Mouse (Mus musculus) limb, embryonic 11.5 days (tissue): ENCODE measurements around the gene Chchd1. TPM values are rescaled to one million over a fixed set of nuclear protein-coding genes. Genes with fewer than 3 reads are reported as not detected.
A peak's percentile ranks its signal among the peaks of the same experiment; 100 is the strongest.

Experiments used
- ATAC-seq: fragments of 200-750 bp; cut with Nextera tagmentation; 2 replicates; pipeline ENCODE4 v1.8.0; 2017; ENCODE audit warnings: low read depth; ENCODE audit not compliant: insufficient number of reproducible peaks, low FRiP score, low TSS enrichment
- DNase-seq: peaks from one replicate; pipeline ENCODE4 v3.0.0-alpha.2; 2015; ENCODE audit warnings: low spot score
- H3K27ac ChIP-seq: fragments of 300-500 bp; sonication (generic); replicated peaks from 2 replicates; pipeline ENCODE4 v1.5.1; 2014; ENCODE audit warnings: low read depth, mild to moderate bottlenecking, low read length
- H3K27me3 ChIP-seq: fragments of 300-500 bp; sonication (generic); 2 replicates; pipeline ENCODE4 v1.6.1; 2014; ENCODE audit warnings: mild to moderate bottlenecking, low read length, mixed read lengths; ENCODE audit not compliant: control insufficient read depth, insufficient read depth
- H3K36me3 ChIP-seq: fragments of 300-500 bp; sonication (generic); 2 replicates; pipeline ENCODE4 v1.6.1; 2014; ENCODE audit warnings: mild to moderate bottlenecking, low read length, moderate library complexity, mixed read lengths; ENCODE audit not compliant: control insufficient read depth, insufficient read depth
- H3K4me1 ChIP-seq: fragments of 300-500 bp; sonication (generic); 2 replicates; pipeline ENCODE4 v1.6.1; 2014; ENCODE audit warnings: low read length, mixed read lengths; ENCODE audit not compliant: control insufficient read depth, insufficient read depth
- H3K4me2 ChIP-seq: fragments of 300-500 bp; sonication (generic); 2 replicates; pipeline ENCODE4 v1.6.1; 2014; ENCODE audit warnings: low read depth, mild to moderate bottlenecking, moderate library complexity; ENCODE audit not compliant: severe bottlenecking
- H3K4me3 ChIP-seq: fragments of 300-500 bp; sonication (generic); 2 replicates; pipeline ENCODE4 v1.5.1; 2014; ENCODE audit warnings: low read depth, low read length
- H3K9ac ChIP-seq: fragments of 300-500 bp; sonication (generic); 2 replicates; pipeline ENCODE4 v1.6.1; 2014; ENCODE audit warnings: mild to moderate bottlenecking, low read length
- H3K9me3 ChIP-seq: fragments of 300-500 bp; sonication (generic); 2 replicates; pipeline ENCODE4 v1.6.1; 2016; ENCODE audit warnings: low read length; ENCODE audit not compliant: control insufficient read depth
- WGBS: fragments of 180-500 bp; shearing (Covaris S2); extraction: QIAGEN DNeasy Blood & Tissue Kit; methylation state at CpG from one replicate; pipeline ENCODE4 v1.1.7; 2014; 5-methylcytosine and 5-hydroxymethylcytosine counted together
- polyA plus RNA-seq: library from polyadenylated mRNA; unstranded; fragments of >200 nt; fragmentation: Nextera tagmentation; extraction: Ambion mirVana; gene quantifications from 2 replicates; pipeline ENCODE4 v1.2.1, GENCODE M21; 2014

Chchd1 gene
- polyA plus RNA-seq, 1 experiment from 2014 or later: 254 TPM

- WGBS: 90% methylated on average over 12 of the region's 12 CpGs
- H3K4me3 ChIP-seq: no peak overlapping the region
- ATAC-seq: no peak
- no peaks in the 10 kb centered on the region for H3K27me3 ChIP-seq
- H3K9me3 ChIP-seq: no peaks in the 10 kb centered on the region
- H3K36me3 ChIP-seq: peaks cover 54% of the 10 kb centered on the region
- no peaks in the 10 kb centered on the region for H3K4me1 ChIP-seq
- H3K4me2 ChIP-seq: no peak overlapping the region
- no peak overlapping the region for H3K9ac ChIP-seq
- no peak overlapping the region for H3K27ac ChIP-seq
- DNase-seq: no peak
Measured at GRCm38 (mm10) chr14:20723006-20723405, 20.2 kb downstream of the Chchd1 start.

GRCm38 (mm10) chr14:20724043-20724442, 21.2 kb downstream of the Chchd1 start:
- Histone ChIP-seq H3K9me3 (no peaks in the 10 kb centered on the region), H3K9ac (no peak overlapping the region), H3K4me2 (no peak overlapping the region), H3K27me3 (no peaks in the 10 kb centered on the region), H3K36me3 (peaks cover 57% of the 10 kb centered on the region), H3K27ac (no peak overlapping the region), H3K4me1 (no peaks in the 10 kb centered on the region), H3K4me3 (no peak overlapping the region)
- peak; percentile 77 for DNase-seq
- ATAC-seq: no peak
- WGBS: 42% methylated on average over 5 of the region's 5 CpGs

GRCm38 (mm10) chr14:20725660-20726339, 23.0 kb downstream of the Chchd1 start:
- no peak for ATAC-seq
- Histone ChIP-seq H3K4me3 (no peak overlapping the region), H3K36me3 (peaks cover 57% of the 10 kb centered on the region)

GRCm38 (mm10) chr14:20729871-20730270, 27.1 kb downstream of the Chchd1 start:
- H3K4me2 ChIP-seq: no peak overlapping the region

More at GRCm38 (mm10) chr14:20725660-20726339, 23.0 kb downstream of the Chchd1 start:
- WGBS: 79% methylated on average over 6 of the region's 6 CpGs
- no peak overlapping the region for H3K4me2 ChIP-seq
- no peak for DNase-seq
- H3K9me3 ChIP-seq: no peaks in the 10 kb centered on the region
- no peak overlapping the region for H3K9ac ChIP-seq
- H3K4me1 ChIP-seq: no peaks in the 10 kb centered on the region
- H3K27ac ChIP-seq: no peak overlapping the region
- H3K27me3 ChIP-seq: no peaks in the 10 kb centered on the region

DNA sequence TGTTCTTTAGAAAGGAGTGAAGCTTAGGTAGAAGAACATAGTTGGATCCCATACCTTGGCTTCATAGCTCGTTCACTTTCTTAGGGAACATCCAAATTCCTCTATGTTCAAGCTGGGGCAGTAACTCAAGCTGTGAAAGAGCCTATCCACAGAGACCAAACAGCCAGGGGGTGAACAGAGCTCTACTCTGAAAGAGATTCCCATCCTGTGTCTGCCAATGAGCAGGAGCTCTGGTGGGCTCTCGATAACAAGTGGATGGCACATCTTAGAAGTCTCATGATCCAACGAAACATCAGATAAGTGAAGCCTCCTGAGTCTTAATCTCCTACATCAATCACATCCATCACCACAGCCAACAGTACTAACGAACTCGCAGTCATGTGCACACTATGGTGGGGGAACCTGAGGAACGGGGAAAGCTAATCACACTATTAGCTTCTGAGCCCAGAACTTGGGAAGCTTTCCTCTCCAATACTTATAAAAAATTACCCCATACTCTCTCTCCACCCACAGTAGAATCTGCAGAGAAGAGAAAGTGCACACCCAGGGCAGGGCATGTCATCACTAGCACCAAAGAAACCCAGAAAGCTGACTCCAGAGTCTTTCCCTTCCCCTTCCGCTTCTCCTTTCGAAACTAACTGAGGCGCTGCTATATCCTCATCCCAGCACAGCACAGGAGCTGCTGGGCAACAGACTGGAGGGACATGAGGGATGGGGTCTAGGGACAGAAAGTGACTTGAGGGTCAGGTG, 28.2 kb downstream of the Chchd1 start:
- H3K4me1 ChIP-seq: peaks cover 11% of the 10 kb centered on the region; the same call in 1 of the 2 replicates
- no peaks in the 10 kb centered on the region for H3K9me3 ChIP-seq
- 85% methylated on average over 9 of the region's 9 CpGs for WGBS
- no peak overlapping the region for H3K27ac ChIP-seq
- H3K36me3 ChIP-seq: peaks cover 28% of the 10 kb centered on the region
- no peak overlapping the region for H3K9ac ChIP-seq
- DNase-seq (no peak), ATAC-seq (no peak)
- H3K4me3 ChIP-seq: no peak overlapping the region
- H3K27me3 ChIP-seq: no peaks in the 10 kb centered on the region
- no peak overlapping the region for H3K4me2 ChIP-seq

More at GRCm38 (mm10) chr14:20729871-20730270, 27.1 kb downstream of the Chchd1 start:
- no peak overlapping the region for H3K4me3 ChIP-seq
- no peaks in the 10 kb centered on the region for H3K9me3 ChIP-seq
- H3K27me3 ChIP-seq: no peaks in the 10 kb centered on the region
- no peak overlapping the region for H3K9ac ChIP-seq
- H3K27ac ChIP-seq: no peak overlapping the region
- H3K36me3 ChIP-seq: peaks cover 32% of the 10 kb centered on the region
- H3K4me1 ChIP-seq: peaks cover 9% of the 10 kb centered on the region; the same call in 1 of the 2 replicates
- ATAC-seq: no peak
- DNase-seq: no peak
- WGBS: 95% methylated on average over 9 of the region's 9 CpGs

GRCm38 (mm10) chr14:20733041-20733951, 30.5 kb downstream of the Chchd1 start:
- DNase-seq: no peak
- 50% methylated on average over 12 of the region's 12 CpGs for WGBS
- Histone ChIP-seq H3K4me2 (peak overlapping the region; percentile 88), H3K36me3 (peaks cover 23% of the 10 kb centered on the region; the same call in 1 of the 2 replicates), H3K9me3 (no peaks in the 10 kb centered on the region), H3K4me1 (peaks cover 11% of the 10 kb centered on the region; the same call in 1 of the 2 replicates), H3K4me3 (peak overlapping the region; percentile 90), H3K27ac (no peak overlapping the region), H3K27me3 (no peaks in the 10 kb centered on the region), H3K9ac (peak overlapping the region; percentile 89)
- no peak for ATAC-seq

DNA sequence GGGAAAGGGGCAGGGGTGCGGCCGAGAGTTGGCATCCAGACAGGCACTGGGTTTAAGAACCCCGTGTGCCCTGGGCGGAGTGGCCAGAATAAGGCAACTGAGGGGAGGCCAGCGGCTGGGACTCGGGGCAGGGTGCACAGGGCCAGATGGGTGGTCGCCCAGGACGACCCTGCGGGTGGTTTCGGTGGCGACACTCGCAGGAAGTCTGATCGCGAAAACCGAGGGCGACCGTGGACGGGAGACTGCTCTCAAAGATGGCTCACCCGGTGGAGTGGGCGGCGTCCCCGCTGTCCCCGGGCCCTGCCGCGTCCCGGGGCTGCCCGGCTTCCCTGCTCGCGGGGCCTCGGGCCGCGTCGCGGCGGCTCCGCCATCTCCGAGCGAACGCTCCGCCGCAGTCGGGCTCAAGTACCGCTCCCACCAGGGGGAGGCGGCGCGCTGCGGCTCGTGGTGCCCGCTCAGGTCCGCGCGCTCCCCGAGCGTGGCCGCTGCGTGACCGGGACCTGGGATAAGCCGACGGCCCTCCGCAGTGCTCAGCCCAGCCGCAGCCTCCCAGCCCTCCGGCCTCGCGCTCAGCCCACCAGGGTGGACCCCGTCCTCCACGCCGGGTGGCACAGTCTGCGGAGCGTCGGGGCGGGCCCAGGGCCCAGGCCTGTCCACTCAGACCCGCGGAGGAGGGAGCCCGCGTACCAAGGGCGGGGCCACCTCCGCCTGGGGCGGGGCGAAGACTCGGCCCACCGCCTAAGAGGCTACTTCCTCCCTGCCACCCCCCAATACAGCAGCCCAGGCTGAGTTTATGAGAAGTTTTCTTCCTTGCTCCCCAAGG, 31.4 kb downstream of the Chchd1 start, which contains the start of gene Ndst2:
Gene Ndst2, minus strand, starts transcription at position 611 of the 823 bp plus-strand sequence.
- H3K9ac ChIP-seq: peak within 1 kb of the TSS; percentile 89
- WGBS: under 1% methylated on average over 70 of the region's 81 CpGs
- peaks cover 21% of the 10 kb centered on the region; the same call in 1 of the 2 replicates for H3K36me3 ChIP-seq

More for the DNA sequence above, 31.4 kb downstream of the Chchd1 start, which contains the start of gene Ndst2:
- Histone ChIP-seq H3K4me1 (peaks cover 11% of the 10 kb centered on the region; the same call in 1 of the 2 replicates), H3K4me2 (peak within 1 kb of the TSS; percentile 88), H3K27me3 (no peaks in the 10 kb centered on the region), H3K9me3 (no peaks in the 10 kb centered on the region), H3K4me3 (peak within 1 kb of the TSS; percentile 90), H3K27ac (peak within 1 kb of the TSS; percentile 84)
- ATAC-seq (peak; percentile 97), DNase-seq (peak; percentile 92)
